In genomic region chr9:88710910-88711438, GRCm38 (mm10) we compare ENCODE assay signal across 10 mouse cellular contexts. TPM values are rescaled to one million over a fixed set of nuclear protein-coding genes. Genes with fewer than 3 reads are reported as not detected.
"Had no signal": no experiment of that assay in that cellular context is flagged by ENCODE, and none has a peak within 500 bp of the region (broad histone marks: within the 10 kb centered on the region; RNA-seq: fewer than 3 reads in every experiment).

No protein-coding gene starts in this region.

RNA-seq across cellular contexts. Expression of gene Bcl2a1d, which starts 20.7 kb away (rescaled TPM):
- total RNA-seq: gastrocnemius, adult 8-10 months; gastrocnemius, postnatal 14 days; gastrocnemius, postnatal 36 days; heart, postnatal 4 days; layer of hippocampus, adult 2 months had no signal
- polyA plus RNA-seq: heart, embryonic 10.5 days; heart, embryonic 12.5 days; hindbrain, embryonic 12.5 days; kidney, embryonic 14.5 days; limb, embryonic 10.5 days had no signal
